Mouse (Mus musculus) heart, embryonic 10.5 days (tissue): ENCODE results near the gene Ergic1. TPM values are rescaled to one million over a fixed set of nuclear protein-coding genes. Genes with fewer than 3 reads are reported as not detected.

Experiments used
- DNase-seq: peaks from one replicate; pipeline ENCODE4 v3.0.0-alpha.2; 2017; ENCODE audit warnings: low spot score
- H3K27ac ChIP-seq: fragments of 300-500 bp; sonication (generic); 2 replicates; pipeline ENCODE4 v1.5.1; 2016; ENCODE audit warnings: mild to moderate bottlenecking
- H3K27me3 ChIP-seq: fragments of 300-500 bp; sonication (generic); 2 replicates; pipeline ENCODE4 v1.6.1; 2016; ENCODE audit warnings: mild to moderate bottlenecking; ENCODE audit not compliant: poor library complexity, insufficient read depth, severe bottlenecking
- H3K36me3 ChIP-seq: fragments of 300-500 bp; sonication (generic); 2 replicates; pipeline ENCODE4 v1.6.1; 2016; ENCODE audit warnings: mild to moderate bottlenecking, moderate library complexity
- H3K4me1 ChIP-seq: fragments of 300-500 bp; sonication (generic); 2 replicates; pipeline ENCODE4 v1.6.1; 2016; ENCODE audit warnings: mild to moderate bottlenecking
- H3K4me3 ChIP-seq: fragments of 300-500 bp; sonication (generic); 2 replicates; pipeline ENCODE4 v1.5.1; 2016; ENCODE audit warnings: mild to moderate bottlenecking, moderate library complexity
- H3K9me3 ChIP-seq: fragments of 300-500 bp; sonication (generic); 2 replicates; pipeline ENCODE4 v1.6.1; 2016; ENCODE audit warnings: mild to moderate bottlenecking, moderate library complexity
- WGBS: fragments of 180-500 bp; shearing (Covaris S2); methylation state at CpG from one replicate; pipeline ENCODE4 v1.1.7; 2016; 5-methylcytosine and 5-hydroxymethylcytosine counted together
- polyA plus RNA-seq: library from polyadenylated mRNA; unstranded; fragments of >200 nt; fragmentation: Nextera tagmentation; extraction: Ambion mirVana; gene quantifications from 2 replicates; pipeline ENCODE4 v1.2.1, GENCODE M21; 2016

The Ergic1 gene
- polyA plus RNA-seq, 1 experiment from 2014 or later: 150 TPM

GRCm38 (mm10) chr17:26665600-26665999 lies 104.3 kb downstream of the Ergic1 start:
- H3K27ac ChIP-seq: no peak overlapping the region
- peaks cover 10% of the 10 kb centered on the region for H3K4me1 ChIP-seq
- H3K9me3 ChIP-seq: no peaks in the 10 kb centered on the region
- H3K27me3 ChIP-seq: no peaks in the 10 kb centered on the region
- no peak overlapping the region for H3K4me3 ChIP-seq
- DNase-seq: no peak
- no peaks in the 10 kb centered on the region for H3K36me3 ChIP-seq
- WGBS: 79% methylated on average over 4 of the region's 4 CpGs

DNA sequence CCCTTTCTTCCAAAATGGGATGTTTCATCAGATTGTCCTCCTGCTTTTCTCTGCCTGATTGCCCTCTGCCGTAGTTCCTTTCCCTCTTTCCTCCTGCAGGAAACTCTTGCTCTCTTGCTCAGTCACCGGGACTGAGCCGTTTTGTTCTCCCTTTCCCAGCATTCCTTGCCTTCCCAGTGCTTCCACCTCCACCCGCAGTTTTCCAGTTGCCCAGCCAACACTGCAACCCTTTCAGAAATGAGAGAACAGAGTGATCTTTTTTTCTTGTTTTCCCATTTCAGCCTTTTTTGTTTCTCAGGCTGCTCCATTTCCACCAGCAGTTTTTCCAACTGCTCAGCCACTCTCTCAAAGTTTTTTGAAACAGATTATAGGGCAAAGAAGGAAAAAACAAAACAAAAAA lies 110.0 kb downstream of the Ergic1 start:
- no peaks in the 10 kb centered on the region for H3K27me3 ChIP-seq
- H3K4me3 ChIP-seq: no peak overlapping the region
- H3K27ac ChIP-seq: no peak overlapping the region
- H3K36me3 ChIP-seq: no peaks in the 10 kb centered on the region
- no peak for DNase-seq
- 0 out of 2 replicates have a peak, but pooled peaks cover 3% of the 10 kb centered on the region for H3K4me1 ChIP-seq
- 51% methylated on average over 4 of the region's 4 CpGs for WGBS
- no peaks in the 10 kb centered on the region for H3K9me3 ChIP-seq

- Histone ChIP-seq H3K36me3 (peaks cover 7% of the 10 kb centered on the region; the same call in 1 of the 2 replicates), H3K9me3 (no peaks in the 10 kb centered on the region), H3K4me3 (peak overlapping the region; percentile 98), H3K27ac (peak overlapping the region; percentile 94), H3K27me3 (no peaks in the 10 kb centered on the region), H3K4me1 (peaks cover 24% of the 10 kb centered on the region; the same call in 1 of the 2 replicates)
- 26% methylated on average over 7 of the region's 7 CpGs for WGBS
- no peak for DNase-seq
These were observed 114.6 kb downstream of the Ergic1 start for GRCm38 (mm10) chr17:26675845-26676244.

GRCm38 (mm10) chr17:26676252-26676615 lies 114.9 kb downstream of the Ergic1 start:
- H3K9me3 ChIP-seq: no peaks in the 10 kb centered on the region
- under 1% methylated on average over 30 of the region's 30 CpGs for WGBS
- DNase-seq: peak; percentile 96
- H3K27me3 ChIP-seq: no peaks in the 10 kb centered on the region
- H3K27ac ChIP-seq: peak overlapping the region; percentile 94
- peaks cover 11% of the 10 kb centered on the region; the same call in 1 of the 2 replicates for H3K36me3 ChIP-seq
- peaks cover 24% of the 10 kb centered on the region; the same call in 1 of the 2 replicates for H3K4me1 ChIP-seq
- peak overlapping the region; percentile 98 for H3K4me3 ChIP-seq

DNA sequence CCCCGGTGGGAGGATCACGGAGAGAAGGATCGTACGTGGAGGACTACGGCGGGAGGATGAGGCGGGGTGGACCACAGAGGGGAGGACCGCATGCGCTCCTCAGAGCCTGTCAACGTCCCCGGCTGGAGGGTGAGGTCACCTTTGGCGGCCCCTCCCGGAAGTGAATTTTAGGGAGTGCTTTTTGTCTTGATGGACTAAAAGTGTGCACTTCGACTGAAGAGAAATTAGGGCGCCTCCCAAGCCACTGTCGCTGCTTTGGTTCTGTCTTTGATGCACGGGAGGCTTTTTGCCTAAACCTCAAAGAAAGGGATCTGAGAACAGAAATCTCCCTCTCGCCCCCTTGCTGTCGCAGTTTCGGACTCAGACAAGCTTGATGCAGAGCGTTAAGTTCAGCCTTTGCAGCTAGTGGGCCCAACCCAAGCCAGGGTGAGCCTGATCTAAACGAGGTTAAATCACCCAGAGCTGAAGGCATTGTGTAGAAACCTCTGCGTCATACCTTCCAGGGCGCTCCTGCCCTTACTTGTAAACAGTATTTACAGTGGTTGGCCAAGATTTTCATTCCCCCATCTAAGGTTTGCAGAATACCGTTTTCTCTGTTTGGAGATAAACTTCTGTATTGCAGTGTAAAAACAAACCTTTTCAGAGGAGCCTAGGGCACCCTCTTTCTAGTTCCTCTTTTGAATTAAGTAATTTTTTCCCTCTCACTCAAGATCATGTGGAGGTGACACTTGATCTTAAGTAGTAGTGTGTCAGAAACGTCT lies 115.5 kb downstream of the Ergic1 start:
- H3K4me3 ChIP-seq: peak overlapping the region; percentile 98
- peaks cover 24% of the 10 kb centered on the region; the same call in 1 of the 2 replicates for H3K4me1 ChIP-seq
- H3K36me3 ChIP-seq: peaks cover 17% of the 10 kb centered on the region; the same call in 1 of the 2 replicates
- no peaks in the 10 kb centered on the region for H3K27me3 ChIP-seq
- DNase-seq: no peak
- WGBS: 2% methylated on average over 26 of the region's 26 CpGs
- H3K27ac ChIP-seq: peak overlapping the region; percentile 94
- 0 out of 2 replicates have a peak, but pooled peaks cover 2% of the 10 kb centered on the region for H3K9me3 ChIP-seq

DNA sequence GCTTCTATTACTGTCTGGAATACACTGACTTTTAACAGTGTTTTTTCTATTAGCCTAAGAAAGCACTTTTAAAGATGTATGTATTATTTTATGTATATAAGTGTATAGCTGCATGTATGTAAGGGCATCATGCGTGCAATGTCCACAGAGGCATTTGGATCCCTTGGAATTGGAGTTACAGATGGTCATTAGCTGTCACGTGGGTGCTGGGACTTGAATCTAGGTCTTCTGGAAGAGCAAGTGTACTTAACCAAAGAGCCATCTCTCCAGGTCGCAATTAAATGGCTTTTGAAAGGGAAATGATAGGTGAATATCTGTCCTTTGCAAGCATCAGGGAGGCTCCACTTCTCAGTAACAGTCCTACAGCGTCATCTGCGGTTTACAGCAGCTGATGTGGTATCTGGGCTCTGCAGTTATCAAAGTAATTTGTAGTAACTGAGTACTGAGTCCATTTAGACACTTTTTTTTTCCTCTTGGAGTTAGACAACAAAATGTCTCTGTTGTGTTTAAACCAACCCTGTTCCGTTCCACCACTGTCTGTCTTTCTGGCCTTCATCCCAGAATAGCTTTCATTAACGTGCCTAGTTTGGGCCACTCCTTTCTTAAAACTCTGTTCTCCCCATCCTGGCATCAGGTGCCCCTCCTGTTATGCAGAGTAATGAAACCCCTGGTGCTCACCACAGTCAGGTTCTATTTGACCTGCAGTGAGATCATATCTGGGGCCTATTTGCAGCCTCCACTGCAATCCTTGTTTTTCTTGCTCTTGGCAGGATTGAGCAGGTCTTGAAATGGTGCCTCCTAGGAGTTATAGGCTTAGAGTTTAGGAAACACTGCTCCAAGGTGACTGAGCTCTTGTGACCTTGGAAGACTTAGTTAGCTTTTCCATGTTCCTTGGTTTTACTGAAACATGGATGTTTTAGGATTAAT lies 116.7 kb downstream of the Ergic1 start:
- 90% methylated on average over 7 of the region's 7 CpGs for WGBS
- DNase-seq: no peak
- H3K4me1 ChIP-seq: peaks cover 24% of the 10 kb centered on the region; the same call in 1 of the 2 replicates
- H3K9me3 ChIP-seq: 0 out of 2 replicates have a peak, but pooled peaks cover 2% of the 10 kb centered on the region
- no peak overlapping the region for H3K27ac ChIP-seq
- H3K36me3 ChIP-seq: peaks cover 24% of the 10 kb centered on the region; the same call in 1 of the 2 replicates
- peak overlapping the region; percentile 98; the same call in 1 of the 2 replicates for H3K4me3 ChIP-seq
- H3K27me3 ChIP-seq: no peaks in the 10 kb centered on the region

DNA sequence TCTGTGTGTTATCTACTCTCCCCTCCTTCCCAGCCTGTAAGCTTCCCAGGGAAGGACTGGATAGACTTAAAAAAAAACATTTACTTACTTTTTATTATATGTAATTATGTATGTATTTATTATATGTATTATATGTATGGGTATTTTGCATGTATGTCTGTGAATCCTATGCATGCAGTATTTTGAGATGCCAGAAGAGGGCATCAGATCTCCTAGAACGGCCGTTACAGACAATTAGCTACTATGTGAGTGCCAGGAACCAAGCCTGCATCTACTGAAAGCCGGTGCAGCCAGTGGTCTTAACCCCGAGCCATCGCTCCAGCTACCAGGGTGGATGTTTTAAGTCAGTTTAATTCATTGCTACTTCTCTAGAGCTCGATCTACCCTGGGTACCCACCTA lies 120.0 kb downstream of the Ergic1 start:
- WGBS: 88% methylated on average over 6 of the region's 6 CpGs
- Histone ChIP-seq H3K27me3 (no peaks in the 10 kb centered on the region), H3K27ac (no peak overlapping the region), H3K9me3 (0 out of 2 replicates have a peak, but pooled peaks cover 2% of the 10 kb centered on the region), H3K4me3 (no peak overlapping the region), H3K4me1 (peaks cover 22% of the 10 kb centered on the region), H3K36me3 (peaks cover 39% of the 10 kb centered on the region; the same call in 1 of the 2 replicates)
- DNase-seq: no peak

GRCm38 (mm10) chr17:26686334-26687000 lies 125.2 kb downstream of the Ergic1 start:
- Histone ChIP-seq H3K4me3 (no peak overlapping the region), H3K36me3 (peaks cover 25% of the 10 kb centered on the region; the same call in 1 of the 2 replicates), H3K27me3 (no peaks in the 10 kb centered on the region), H3K9me3 (0 out of 2 replicates have a peak, but pooled peaks cover under 1% of the 10 kb centered on the region), H3K27ac (no peak overlapping the region), H3K4me1 (peaks cover 29% of the 10 kb centered on the region)
- 87% methylated on average over 17 of the region's 17 CpGs for WGBS
- no peak for DNase-seq

DNA sequence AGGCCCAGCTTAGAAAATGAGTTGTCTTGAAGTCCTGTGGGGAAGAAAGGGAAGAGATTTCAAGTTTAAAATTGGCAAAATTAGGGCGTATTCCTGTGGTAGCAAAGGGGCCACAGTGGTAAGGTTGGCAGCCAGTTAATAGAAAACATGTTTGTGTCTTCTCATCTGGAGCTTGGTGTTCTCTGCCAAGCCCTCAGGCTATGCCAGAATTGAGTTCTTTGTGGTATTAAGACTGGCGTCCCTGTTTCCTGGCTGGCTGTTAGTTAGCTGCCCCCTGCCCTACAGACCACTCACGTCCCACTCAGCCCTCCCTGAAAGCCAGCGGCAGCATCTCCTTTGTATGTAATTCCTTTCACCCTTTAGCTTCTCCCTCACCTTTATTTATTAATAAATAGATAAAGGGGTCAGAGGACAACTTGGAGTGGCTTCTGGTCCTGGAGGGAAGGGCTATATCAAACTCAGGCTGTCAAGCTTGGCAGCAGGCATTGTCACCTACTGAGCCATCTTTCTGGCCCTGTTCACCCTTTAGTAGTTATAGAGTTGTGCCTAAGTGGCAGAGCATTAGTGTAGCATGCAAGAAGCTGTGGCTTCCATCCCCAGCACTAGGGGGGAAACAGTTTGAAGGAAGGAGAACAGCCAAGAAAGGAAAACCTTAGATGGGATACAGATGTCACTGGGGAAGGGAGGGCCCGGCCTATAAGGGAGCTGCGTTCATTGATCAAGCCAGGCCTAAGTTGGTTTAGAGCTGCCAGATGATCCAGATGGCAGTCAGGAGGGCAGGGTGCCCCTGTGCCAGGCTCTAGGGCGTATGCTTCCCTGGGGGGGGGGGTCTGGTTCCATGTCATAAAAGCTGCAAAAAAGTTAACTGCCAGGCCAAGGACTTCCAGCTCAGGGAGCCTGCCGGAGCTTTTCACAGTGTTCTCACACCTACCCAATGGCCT lies 127.8 kb downstream of the Ergic1 start:
- 87% methylated on average over 8 of the region's 8 CpGs for WGBS
- Histone ChIP-seq H3K4me3 (no peak overlapping the region), H3K9me3 (no peaks in the 10 kb centered on the region), H3K36me3 (peaks cover 12% of the 10 kb centered on the region; the same call in 1 of the 2 replicates), H3K27ac (no peak overlapping the region), H3K4me1 (peaks cover 43% of the 10 kb centered on the region), H3K27me3 (no peaks in the 10 kb centered on the region)
- DNase-seq: no peak

- H3K9me3 ChIP-seq: no peaks in the 10 kb centered on the region
- WGBS: 88% methylated on average over 2 of the region's 2 CpGs
- H3K36me3 ChIP-seq: peaks cover 10% of the 10 kb centered on the region; the same call in 1 of the 2 replicates
- H3K27ac ChIP-seq: no peak overlapping the region; the same call in 1 of the 2 replicates
- H3K4me1 ChIP-seq: peaks cover 46% of the 10 kb centered on the region
- no peak for DNase-seq
- H3K4me3 ChIP-seq: no peak overlapping the region
- no peaks in the 10 kb centered on the region for H3K27me3 ChIP-seq
These were observed 128.5 kb downstream of the Ergic1 start for GRCm38 (mm10) chr17:26689810-26690209.

GRCm38 (mm10) chr17:26690236-26690635 lies 128.9 kb downstream of the Ergic1 start:
- H3K36me3 ChIP-seq: 0 out of 2 replicates have a peak, but pooled peaks cover 6% of the 10 kb centered on the region
- no peak overlapping the region; the same call in 1 of the 2 replicates for H3K27ac ChIP-seq
- no peak overlapping the region for H3K4me3 ChIP-seq
- DNase-seq: no peak
- no peaks in the 10 kb centered on the region for H3K9me3 ChIP-seq
- peaks cover 46% of the 10 kb centered on the region for H3K4me1 ChIP-seq
- WGBS: 76% methylated on average over 5 of the region's 5 CpGs
- H3K27me3 ChIP-seq: no peaks in the 10 kb centered on the region
